Mouse (Mus musculus): ENCODE data around the gene Zfp383. TPM values are rescaled to one million over a fixed set of nuclear protein-coding genes. Genes with fewer than 3 reads are reported as not detected.
"Not testable (repeated sequence)": the region's sequence is repeated elsewhere in the genome, so short reads cannot be mapped to it uniquely, and the experiment has no call there.

Zfp383 gene
- total and polyA plus RNA-seq, 2 experiments from 2014 or later, result 4.1 to 6.6 TPM

DNA sequence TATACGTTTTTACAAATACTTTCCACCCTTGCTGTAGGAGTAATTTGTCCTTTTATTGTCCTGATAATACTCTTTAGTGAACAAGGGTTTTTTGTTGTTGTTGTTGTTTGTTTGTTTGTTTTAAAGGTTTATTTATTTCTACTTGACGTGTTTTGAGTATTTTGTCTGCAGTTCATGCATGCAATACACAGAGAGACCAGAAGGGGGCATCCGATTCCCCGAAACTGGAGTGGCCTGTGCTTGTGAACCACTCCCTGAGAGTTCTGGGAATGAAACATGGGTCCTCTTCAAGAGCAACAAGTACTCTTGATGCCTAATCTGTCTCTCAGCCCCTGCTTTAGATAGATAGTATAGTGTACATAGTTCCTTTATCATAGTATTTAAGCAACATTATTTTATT is 46.7 kb downstream of the Zfp383 start:
- peak; percentile 71 for TF ChIP-seq CTCF (IDR thresholded peaks at IDR 0.05; ENCODE audit: low read depth)
- no peak overlapping the region; the same call in 1 of the 2 replicates for H3K9ac ChIP-seq (replicated peaks; ENCODE audit: low read length)
- ATAC-seq (no peak), DNase-seq (ENCODE audit: low spot score) (peak; percentile 54)
- H3K27me3 ChIP-seq (ENCODE audit: insufficient read depth, low read length), result no peaks in the 10 kb centered on the region
- H3K36me3 ChIP-seq (ENCODE audit: insufficient read depth, low read length), result peaks cover 8% of the 10 kb centered on the region; the same call in 1 of the 2 replicates
- H3K27ac ChIP-seq, result no peak overlapping the region
- peak overlapping the region; percentile 80; the same call in 1 of the 2 replicates for H3K4me3 ChIP-seq (ENCODE audit: low read length)
- H3K4me2 ChIP-seq (ENCODE audit: low read depth, low read length), result peak overlapping the region; percentile 73
- no peaks in the 10 kb centered on the region for H3K4me1 ChIP-seq (ENCODE audit: insufficient read depth, low read length)
- 15% methylated on average over 4 of the region's 4 CpGs for WGBS
- no peaks in the 10 kb centered on the region for H3K9me3 ChIP-seq (ENCODE audit: low read length)

DNA sequence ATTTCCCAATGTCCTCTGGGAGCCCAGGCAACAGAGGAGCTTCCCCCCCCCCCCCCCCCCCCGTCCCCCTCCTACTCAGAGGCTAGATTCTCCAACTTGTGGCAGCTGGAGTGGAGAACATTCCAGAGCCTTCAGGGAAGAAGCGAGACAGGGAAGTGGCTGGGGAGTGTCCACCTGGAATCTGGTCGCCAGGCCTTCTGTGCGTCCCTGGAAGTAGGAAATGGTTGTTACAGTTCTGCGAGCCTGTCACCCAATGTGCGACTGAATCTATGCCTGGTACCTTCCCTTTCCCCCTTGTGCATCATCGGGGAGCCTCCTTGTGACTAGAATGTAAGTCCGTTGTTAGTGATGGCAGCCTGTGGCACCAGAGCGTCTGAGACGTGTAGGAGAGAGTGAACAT is 48.2 kb downstream of the Zfp383 start:
- Histone ChIP-seq H3K9me3 (ENCODE audit: low read length) (no peaks in the 10 kb centered on the region), H3K36me3 (ENCODE audit: insufficient read depth, low read length) (no peaks in the 10 kb centered on the region), H3K4me1 (ENCODE audit: insufficient read depth, low read length) (no peaks in the 10 kb centered on the region), H3K9ac (replicated peaks; ENCODE audit: low read length) (no peak overlapping the region), H3K4me2 (ENCODE audit: low read depth, low read length) (no peak overlapping the region), H3K4me3 (ENCODE audit: low read length) (no peak overlapping the region), H3K27me3 (ENCODE audit: insufficient read depth, low read length) (no peaks in the 10 kb centered on the region), H3K27ac (no peak overlapping the region)
- ATAC-seq (no peak), DNase-seq (ENCODE audit: low spot score) (no peak)
- WGBS, result 59% methylated on average over 9 of the region's 10 CpGs
- TF ChIP-seq CTCF (IDR thresholded peaks at IDR 0.05; ENCODE audit: low read depth), result no peak

- no peak for TF ChIP-seq CTCF (IDR thresholded peaks at IDR 0.05; ENCODE audit: low read depth)
- no peak overlapping the region for H3K9ac ChIP-seq (replicated peaks; ENCODE audit: low read length)
- H3K27me3 ChIP-seq (ENCODE audit: insufficient read depth, low read length), result no peaks in the 10 kb centered on the region
- DNase-seq (ENCODE audit: low spot score), result no peak
- no peak overlapping the region for H3K4me2 ChIP-seq (ENCODE audit: low read depth, low read length)
- H3K9me3 ChIP-seq (ENCODE audit: low read length), result no peaks in the 10 kb centered on the region
- H3K4me3 ChIP-seq (ENCODE audit: low read length), result no peak overlapping the region
- no peaks in the 10 kb centered on the region for H3K4me1 ChIP-seq (ENCODE audit: insufficient read depth, low read length)
- 88% methylated on average over 11 of the region's 11 CpGs for WGBS
- no peaks in the 10 kb centered on the region for H3K36me3 ChIP-seq (ENCODE audit: insufficient read depth, low read length)
- no peak overlapping the region for H3K27ac ChIP-seq
- ATAC-seq, result no peak
Observed at GRCm38 (mm10) chr7:29958125-29958724, 50.2 kb downstream of the Zfp383 start.

DNA sequence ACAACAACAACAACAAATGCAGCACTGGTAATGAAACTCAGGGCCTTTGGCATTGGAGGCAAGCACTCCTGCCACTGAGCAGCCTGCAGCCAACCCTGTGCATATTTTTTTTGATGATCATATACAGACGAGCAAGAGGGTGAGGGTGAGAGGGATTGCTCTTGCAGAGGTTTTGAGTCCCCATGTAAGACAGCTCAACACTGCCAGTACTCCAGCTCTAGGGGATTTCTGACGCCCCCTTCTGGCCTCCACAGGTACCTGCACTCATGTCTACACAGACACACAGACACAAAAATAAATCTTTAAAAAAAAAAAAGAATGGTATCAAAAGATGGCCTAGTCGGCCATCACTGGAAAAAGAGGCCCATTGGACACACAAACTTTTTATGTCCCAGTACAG is 51.0 kb downstream of the Zfp383 start:
- no peak overlapping the region for H3K4me3 ChIP-seq (ENCODE audit: low read length)

GRCm38 (mm10) chr7:29965115-29965810 is 57.2 kb downstream of the Zfp383 start:
- H3K4me2 ChIP-seq (ENCODE audit: low read depth, low read length); H3K36me3 ChIP-seq (ENCODE audit: insufficient read depth, low read length); H3K9me3 ChIP-seq (ENCODE audit: low read length); H3K4me3 ChIP-seq (ENCODE audit: low read length); H3K27me3 ChIP-seq (ENCODE audit: insufficient read depth, low read length); DNase-seq (ENCODE audit: low spot score); H3K4me1 ChIP-seq (ENCODE audit: insufficient read depth, low read length); H3K9ac ChIP-seq (replicated peaks; ENCODE audit: low read length); H3K27ac ChIP-seq; ATAC-seq: not testable (repeated sequence)
- WGBS, result 53% methylated on average over 33 of the region's 39 CpGs

More for the DNA sequence above, 51.0 kb downstream of the Zfp383 start:
- Histone ChIP-seq H3K27me3 (ENCODE audit: insufficient read depth, low read length) (no peaks in the 10 kb centered on the region), H3K9me3 (ENCODE audit: low read length) (no peaks in the 10 kb centered on the region), H3K4me1 (ENCODE audit: insufficient read depth, low read length) (no peaks in the 10 kb centered on the region), H3K9ac (replicated peaks; ENCODE audit: low read length) (no peak overlapping the region), H3K4me2 (ENCODE audit: low read depth, low read length) (no peak overlapping the region), H3K36me3 (ENCODE audit: insufficient read depth, low read length) (no peaks in the 10 kb centered on the region), H3K27ac (no peak overlapping the region)
- no peak for TF ChIP-seq CTCF (IDR thresholded peaks at IDR 0.05; ENCODE audit: low read depth)
- WGBS, result 58% methylated on average over 3 of the region's 3 CpGs
- DNase-seq (ENCODE audit: low spot score) (no peak), ATAC-seq (no peak)

Small RNAs within 50 kb of the gene (microRNA-seq; reads per million reads assigned to microRNA genes)
- gene Mir7668, result 0.71 to 0.72 reads per million in 2 experiments

Other genes starting within 250 kb of the Zfp383 start
- gene Catsperg2, start 181.2 kb upstream of the Zfp383 start, total RNA-seq (2014; rRNA removed), result 0.11 and 0.37 TPM in 2 replicates
- 0.28 and 0.41 TPM in 2 replicates for gene Catsperg2, start 181.2 kb upstream of the Zfp383 start, polyA plus RNA-seq (2015; fragmentation: Nextera tagmentation; extraction: Ambion mirVana)
- gene Zfp84, start 139.7 kb upstream of the Zfp383 start, total RNA-seq (2014; rRNA removed), result 10.7 and 11.4 TPM in 2 replicates
- 5.8 and 6.5 TPM in 2 replicates for gene Zfp84, start 139.7 kb upstream of the Zfp383 start, polyA plus RNA-seq (2015; fragmentation: Nextera tagmentation; extraction: Ambion mirVana)
- 10.1 and 11.3 TPM in 2 replicates for gene Zfp30, start 124.2 kb upstream of the Zfp383 start, total RNA-seq (2014; rRNA removed)
- 10.8 and 10.9 TPM in 2 replicates for gene Zfp30, start 124.2 kb upstream of the Zfp383 start, polyA plus RNA-seq (2015; fragmentation: Nextera tagmentation; extraction: Ambion mirVana)
- gene Zfp790, start 92.1 kb upstream of the Zfp383 start, total RNA-seq (2014; rRNA removed), result 6.2 and 6.4 TPM in 2 replicates
- 8.8 and 10.2 TPM in 2 replicates for gene Zfp790, start 92.1 kb upstream of the Zfp383 start, polyA plus RNA-seq (2015; fragmentation: Nextera tagmentation; extraction: Ambion mirVana)
- 5.3 and 7.4 TPM in 2 replicates for gene Zfp940, start 54.6 kb upstream of the Zfp383 start, total RNA-seq (2014; rRNA removed)
- gene Zfp940, start 54.6 kb upstream of the Zfp383 start, polyA plus RNA-seq (2015; fragmentation: Nextera tagmentation; extraction: Ambion mirVana), result 8.6 and 10.3 TPM in 2 replicates
- 14.7 and 17.8 TPM in 2 replicates for gene Zfp420, start 48.2 kb upstream of the Zfp383 start, total RNA-seq (2014; rRNA removed)
- gene Zfp420, start 48.2 kb upstream of the Zfp383 start, polyA plus RNA-seq (2015; fragmentation: Nextera tagmentation; extraction: Ambion mirVana), result 12.1 and 14.0 TPM in 2 replicates
- gene Zfp27, start 1.7 kb upstream of the Zfp383 start, total RNA-seq (2014; rRNA removed), result 16.1 and 16.8 TPM in 2 replicates
- 6.9 and 7.8 TPM in 2 replicates for gene Zfp27, start 1.7 kb upstream of the Zfp383 start, polyA plus RNA-seq (2015; fragmentation: Nextera tagmentation; extraction: Ambion mirVana)
- 7.9 and 10.1 TPM in 2 replicates for gene Zfp74, start 45.9 kb downstream of the Zfp383 start, total RNA-seq (2014; rRNA removed)
- gene Zfp74, start 45.9 kb downstream of the Zfp383 start, polyA plus RNA-seq (2015; fragmentation: Nextera tagmentation; extraction: Ambion mirVana), result 13.1 and 14.6 TPM in 2 replicates
- 6.4 and 6.7 TPM in 2 replicates for gene Zfp568, start 75.7 kb downstream of the Zfp383 start, total RNA-seq (2014; rRNA removed)
- 2.8 and 3.5 TPM in 2 replicates for gene Zfp568, start 75.7 kb downstream of the Zfp383 start, polyA plus RNA-seq (2015; fragmentation: Nextera tagmentation; extraction: Ambion mirVana)
- gene Zfp14, start 143.2 kb downstream of the Zfp383 start, total RNA-seq (2014; rRNA removed), result 8.4 and 10.1 TPM in 2 replicates
- 5.9 and 6.7 TPM in 2 replicates for gene Zfp14, start 143.2 kb downstream of the Zfp383 start, polyA plus RNA-seq (2015; fragmentation: Nextera tagmentation; extraction: Ambion mirVana)
- gene Zfp82, start 164.7 kb downstream of the Zfp383 start, total RNA-seq (2014; rRNA removed), result 2.8 and 5.4 TPM in 2 replicates
- gene Zfp82, start 164.7 kb downstream of the Zfp383 start, polyA plus RNA-seq (2015; fragmentation: Nextera tagmentation; extraction: Ambion mirVana), result 4.0 and 4.2 TPM in 2 replicates
- not detected in 2 replicates for gene Gm26920, start 182.2 kb downstream of the Zfp383 start, total RNA-seq (2014; rRNA removed)
- gene Gm26920, start 182.2 kb downstream of the Zfp383 start, polyA plus RNA-seq (2015; fragmentation: Nextera tagmentation; extraction: Ambion mirVana), result 1.6 and 2.5 TPM in 2 replicates
- 2.3 and 2.8 TPM in 2 replicates for gene Zfp566, start 182.3 kb downstream of the Zfp383 start, total RNA-seq (2014; rRNA removed)
- gene Zfp566, start 182.3 kb downstream of the Zfp383 start, polyA plus RNA-seq (2015; fragmentation: Nextera tagmentation; extraction: Ambion mirVana), result 13.7 and 15.5 TPM in 2 replicates
- gene Zfp260, start 186.6 kb downstream of the Zfp383 start, total RNA-seq (2014; rRNA removed), result 26.8 and 27.4 TPM in 2 replicates
- gene Zfp260, start 186.6 kb downstream of the Zfp383 start, polyA plus RNA-seq (2015; fragmentation: Nextera tagmentation; extraction: Ambion mirVana), result 47.7 and 49.4 TPM in 2 replicates
- 7.5 and 12.7 TPM in 2 replicates for gene Zfp382, start 213.7 kb downstream of the Zfp383 start, total RNA-seq (2014; rRNA removed)
- 11.9 and 13.2 TPM in 2 replicates for gene Zfp382, start 213.7 kb downstream of the Zfp383 start, polyA plus RNA-seq (2015; fragmentation: Nextera tagmentation; extraction: Ambion mirVana)